Comparison of ENCODE assay signal across 19 mouse cellular contexts in the genomic region with DNA sequence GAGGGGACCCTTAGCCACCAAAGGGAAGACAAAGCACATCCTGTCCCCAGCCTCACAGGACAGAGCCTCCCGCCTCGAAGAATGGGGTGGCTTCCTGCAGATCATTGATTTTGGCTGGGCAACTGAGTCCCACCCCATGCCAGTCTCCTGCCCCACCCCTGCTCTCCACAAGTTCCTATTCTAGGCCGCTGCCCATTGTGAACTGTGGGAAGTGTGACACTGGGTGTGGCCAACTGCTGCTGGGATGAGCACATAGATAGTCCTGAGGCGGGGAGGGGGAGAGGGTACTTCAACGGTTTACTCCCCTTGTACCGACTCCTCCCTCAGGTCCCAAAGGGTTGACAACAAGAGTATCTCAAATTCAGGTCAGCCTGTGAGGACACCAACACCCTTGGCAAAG. TPM values are rescaled to one million over a fixed set of nuclear protein-coding genes. Genes with fewer than 3 reads are reported as not detected.
DNase-seq lines count a peak whose midpoint lies in the region; ATAC-seq and TF ChIP-seq lines count a peak whose summit lies in the region.
"Had no signal": no experiment of that assay in that cellular context is flagged by ENCODE, and none has a peak within 500 bp of the region (broad histone marks: within the 10 kb centered on the region; RNA-seq: fewer than 3 reads in every experiment).

No protein-coding gene starts in this region.

- no peaks in the 10 kb centered on the region for H3K79me2 ChIP-seq in myocyte (ENCODE audit: control insufficient read depth, insufficient read depth)

- peaks cover 14% of the 10 kb centered on the region for H3K4me1 ChIP-seq in heart, embryonic 12.5 days (replicated peaks)
- H3K4me1 ChIP-seq in liver, postnatal 0 days (ENCODE audit: insufficient read depth): peaks cover 10% of the 10 kb centered on the region; the same call in 1 of the 2 replicates
- 0 out of 2 replicates have a peak, but pooled peaks cover 11% of the 10 kb centered on the region for H3K4me1 ChIP-seq in intestine, postnatal 0 days (replicated peaks; ENCODE audit: control insufficient read depth, insufficient read depth, low read length)

- no peak overlapping the region for H3K27ac ChIP-seq in heart, embryonic 12.5 days (ENCODE audit: poor library complexity, severe bottlenecking)
- no peak overlapping the region for H3K27ac ChIP-seq in liver, postnatal 0 days (ENCODE audit: low read depth)
- no peak overlapping the region for H3K27ac ChIP-seq in intestine, postnatal 0 days (ENCODE audit: low read depth, low read length)
- H3K27ac ChIP-seq: embryonic facial prominence, embryonic 13.5 days; forebrain, embryonic 10.5 days; hindbrain, embryonic 12.5 days; lung, embryonic 15.5 days; neural tube, embryonic 12.5 days had no signal

- 35% methylated on average over 6 of the region's 6 CpGs for WGBS in heart, embryonic 12.5 days
- WGBS in liver, postnatal 0 days (ENCODE audit: insufficient replicate concordance): 42% methylated on average over 6 of the region's 6 CpGs
- WGBS in intestine, postnatal 0 days: 54% methylated on average over 6 of the region's 6 CpGs

- H3K4me3 ChIP-seq in heart, embryonic 12.5 days: no peak overlapping the region
- H3K4me3 ChIP-seq in liver, postnatal 0 days (ENCODE audit: low read depth, low read length): no peak overlapping the region
- no peak overlapping the region for H3K4me3 ChIP-seq in myocyte
- H3K4me3 ChIP-seq in intestine, postnatal 0 days (ENCODE audit: low read depth, low read length): no peak overlapping the region
- H3K4me3 ChIP-seq: embryonic facial prominence, embryonic 13.5 days; forebrain, embryonic 10.5 days; hindbrain, embryonic 12.5 days; lung, embryonic 15.5 days; neural tube, embryonic 12.5 days had no signal

- no peak for TF ChIP-seq CTCF in brain, embryonic 14.5 days (IDR thresholded peaks at IDR 0.05; ENCODE audit: borderline replicate concordance, extremely low read depth, insufficient read depth, insufficient read length)
- TF ChIP-seq CTCF in liver, postnatal 0 days (IDR thresholded peaks at IDR 0.05; ENCODE audit: low read depth): no peak
- no peak for TF ChIP-seq CTCF in intestine, postnatal 0 days (IDR thresholded peaks at IDR 0.05; ENCODE audit: low read depth)

- H3K27me3 ChIP-seq in heart, embryonic 12.5 days (replicated peaks): no peaks in the 10 kb centered on the region
- H3K27me3 ChIP-seq in liver, postnatal 0 days (ENCODE audit: insufficient read depth, low read length): no peaks in the 10 kb centered on the region
- no peaks in the 10 kb centered on the region for H3K27me3 ChIP-seq in myocyte (ENCODE audit: control insufficient read depth, insufficient read depth, insufficient read length)
- H3K27me3 ChIP-seq in intestine, postnatal 0 days (replicated peaks; ENCODE audit: control insufficient read depth, insufficient read depth, low read length): no peaks in the 10 kb centered on the region
- H3K27me3 ChIP-seq: embryonic facial prominence, embryonic 13.5 days; hindbrain, embryonic 12.5 days; lung, embryonic 15.5 days; neural tube, embryonic 12.5 days; Patski had no signal

- H3K36me3 ChIP-seq in heart, embryonic 12.5 days: peaks cover 7% of the 10 kb centered on the region; the same call in 1 of the 2 replicates
- peaks cover 6% of the 10 kb centered on the region; the same call in 1 of the 2 replicates for H3K36me3 ChIP-seq in liver, postnatal 0 days (replicated peaks; ENCODE audit: insufficient read depth, low read length)
- no peaks in the 10 kb centered on the region for H3K36me3 ChIP-seq in myocyte (ENCODE audit: control insufficient read depth, insufficient read depth)
- H3K36me3 ChIP-seq in intestine, postnatal 0 days (ENCODE audit: control insufficient read depth, insufficient read depth): peaks cover 16% of the 10 kb centered on the region

- DNase-seq in heart, postnatal 4 days: no peak
- peak; percentile 3 for DNase-seq in brain, embryonic 14.5 days (ENCODE audit: low read depth)
- no peak for DNase-seq in liver, postnatal 0 days
- DNase-seq: B cell, adult 2 months; cerebellum, postnatal 10 days; kidney, postnatal 10 days; midbrain, embryonic 14.5 days; spleen, adult 18-20 months had no signal

- TF ChIP-seq EP300 in liver, postnatal 0 days (IDR thresholded peaks at IDR 0.05; ENCODE audit: low read depth): no peak

- H3K4me2 ChIP-seq in heart, embryonic 12.5 days: no peak overlapping the region
- 0 out of 2 replicates have a peak overlapping the region, but pooled peaks have one; percentile 18 for H3K4me2 ChIP-seq in liver, postnatal 0 days (ENCODE audit: low read depth, low read length)
- peak overlapping the region; percentile 38 for H3K4me2 ChIP-seq in myocyte (ENCODE audit: low read depth)
- no peak overlapping the region for H3K4me2 ChIP-seq in intestine, postnatal 0 days (replicated peaks; ENCODE audit: low read depth)
- H3K4me2 ChIP-seq: embryonic facial prominence, embryonic 13.5 days; hindbrain, embryonic 12.5 days; lung, embryonic 15.5 days; neural tube, embryonic 12.5 days had no signal

- H3K9ac ChIP-seq in heart, embryonic 12.5 days: no peak overlapping the region
- H3K9ac ChIP-seq in liver, postnatal 0 days (replicated peaks): no peak overlapping the region
- H3K9ac ChIP-seq in intestine, postnatal 0 days (ENCODE audit: low read depth, low read length): no peak overlapping the region
- H3K9ac ChIP-seq: embryonic facial prominence, embryonic 13.5 days; hindbrain, embryonic 12.5 days; lung, embryonic 15.5 days; neural tube, embryonic 12.5 days had no signal

- H3ac ChIP-seq in myocyte (ENCODE audit: control insufficient read depth, insufficient read length): no peak overlapping the region

- TF ChIP-seq POLR2A in brain, embryonic 14.5 days (IDR thresholded peaks at IDR 0.05; ENCODE audit: borderline replicate concordance, extremely low read depth, insufficient read depth, insufficient read length, poor library complexity, severe bottlenecking): no peak
- TF ChIP-seq POLR2A in myocyte (IDR thresholded peaks at IDR 0.05; ENCODE audit: insufficient read length, low read depth): no peak

- 0 out of 2 replicates have a peak, but pooled peaks have one; percentile 18 for ATAC-seq in heart, embryonic 12.5 days (ENCODE audit: insufficient number of reproducible peaks, low FRiP score)
- peak; percentile 24 for ATAC-seq in liver, postnatal 0 days
- ATAC-seq in frontal cortex, adult (ENCODE audit: low TSS enrichment): no peak
- ATAC-seq in intestine, postnatal 0 days: no peak
- ATAC-seq: intestine, embryonic 16.5 days had no signal

- no peaks in the 10 kb centered on the region for H3K9me3 ChIP-seq in heart, embryonic 12.5 days (replicated peaks)
- H3K9me3 ChIP-seq in liver, postnatal 0 days (ENCODE audit: low read length): no peaks in the 10 kb centered on the region
- H3K9me3 ChIP-seq in intestine, postnatal 0 days (ENCODE audit: control insufficient read depth): no peaks in the 10 kb centered on the region
- H3K9me3 ChIP-seq: embryonic facial prominence, embryonic 13.5 days; forebrain, embryonic 10.5 days; hindbrain, embryonic 12.5 days; lung, embryonic 15.5 days; neural tube, embryonic 12.5 days had no signal

TF ChIP-seq in myocyte, 11 proteins besides CTCF, POLR2A, EP300 and RAD21:
- no peak for TF ChIP-seq E2F4 (IDR thresholded peaks at IDR 0.05; ENCODE audit: insufficient read depth)
- peak in 1 of 3 experiments; percentile 26 for TF ChIP-seq MYOG (IDR thresholded peaks at IDR 0.05; ENCODE audit: control insufficient read depth in 1 of 3, insufficient read depth in 1 of 3, insufficient read length in 2 of 3, low read depth in 2 of 3)

RNA-seq across cellular contexts. Expression of a gene that starts 33.9 kb away (rescaled TPM):
- not detected in 2 replicates for polyA plus RNA-seq in heart, embryonic 12.5 days (2016; fragmentation: Nextera tagmentation; extraction: Ambion mirVana)
- not detected for total RNA-seq in heart, postnatal 4 days (2021)
- polyA plus RNA-seq in brain, embryonic 14.5 days (2012; rRNA removed): 0.50 and 0.77 TPM in 2 replicates
- not detected in 2 replicates for polyA plus RNA-seq in liver, postnatal 0 days (2015; fragmentation: Nextera tagmentation; extraction: Ambion mirVana)
- polyA plus RNA-seq in myocyte (2012; fragmentation: generic; extraction: Trizol): 0.16 TPM
- 0.04 and 0.25 TPM in 2 replicates for polyA plus RNA-seq in intestine, postnatal 0 days (2015; fragmentation: Nextera tagmentation; extraction: Ambion mirVana)
- polyA plus RNA-seq: neural tube, embryonic 12.5 days had no signal

RNA-seq across cellular contexts. Expression of a gene that starts 47.6 kb away (rescaled TPM):
- polyA plus RNA-seq in heart, embryonic 12.5 days (2016; fragmentation: Nextera tagmentation; extraction: Ambion mirVana): 3.3 and 3.4 TPM in 2 replicates
- total RNA-seq in heart, postnatal 4 days (2021): 1 to 10 TPM; 1.7 to 2.3 TPM
- polyA plus RNA-seq in brain, embryonic 14.5 days (2012; rRNA removed): 140 and 182 TPM in 2 replicates
- polyA plus RNA-seq in liver, postnatal 0 days (2015; fragmentation: Nextera tagmentation; extraction: Ambion mirVana): 0.91 and 1.1 TPM in 2 replicates
- polyA plus RNA-seq in myocyte (2012; fragmentation: generic; extraction: Trizol): 16.8 TPM
- polyA plus RNA-seq in intestine, postnatal 0 days (2015; fragmentation: Nextera tagmentation; extraction: Ambion mirVana): 5.5 and 6.4 TPM in 2 replicates

RNA-seq across cellular contexts. Expression of a gene that starts 55.3 kb away (rescaled TPM):
- polyA plus RNA-seq in heart, embryonic 12.5 days (2016; fragmentation: Nextera tagmentation; extraction: Ambion mirVana): 1.3 and 1.6 TPM in 2 replicates
- total RNA-seq in heart, postnatal 4 days (2021): not detected
- polyA plus RNA-seq in brain, embryonic 14.5 days (2012; rRNA removed): 8.2 and 11.6 TPM in 2 replicates
- polyA plus RNA-seq in liver, postnatal 0 days (2015; fragmentation: Nextera tagmentation; extraction: Ambion mirVana): 0.09 TPM in 2 replicates
- polyA plus RNA-seq in myocyte (2012; fragmentation: generic; extraction: Trizol): 11.1 TPM
- polyA plus RNA-seq in intestine, postnatal 0 days (2015; fragmentation: Nextera tagmentation; extraction: Ambion mirVana): 15.8 and 18.3 TPM in 2 replicates

Comparison
In these comparisons a context has a peak if more than half of its experiments do, and no peak if none do; other contexts are left out.
1. ATAC-seq: peak in heart, embryonic 12.5 days (single experiment) and liver, postnatal 0 days (single experiment); none in frontal cortex, adult (single experiment) and intestine, postnatal 0 days (single experiment).
2. H3K4me2 ChIP-seq: peak in liver, postnatal 0 days (single experiment) and myocyte (single experiment); none in heart, embryonic 12.5 days (single experiment) and intestine, postnatal 0 days (single experiment).